Mouse (Mus musculus) small intestine, adult 2 months (tissue): ENCODE results near the gene Cit. TPM values are rescaled to one million over a fixed set of nuclear protein-coding genes. Genes with fewer than 3 reads are reported as not detected.

Experiments
- H3K27ac ChIP-seq: fragments of 200-500 bp; 2 replicates; pipeline ENCODE4 v1.5.1; 2012; ENCODE audit warnings: low read depth, low read length, control low read depth, inconsistent platforms; ENCODE audit not compliant: insufficient read depth
- H3K27me3 ChIP-seq: fragments of 200-500 bp; 2 replicates; pipeline ENCODE4 v1.6.1; 2012; ENCODE audit warnings: mild to moderate bottlenecking, moderate library complexity, low read length, inconsistent platforms; ENCODE audit not compliant: control insufficient read depth, insufficient read depth
- H3K36me3 ChIP-seq: fragments of 200-500 bp; 2 replicates; pipeline ENCODE4 v1.6.1; 2012; ENCODE audit warnings: mild to moderate bottlenecking, low read length, control low read depth, inconsistent platforms; ENCODE audit not compliant: control insufficient read depth, insufficient read depth
- H3K4me1 ChIP-seq: fragments of 200-500 bp; 2 replicates; pipeline ENCODE4 v1.6.1; 2012; ENCODE audit warnings: low read length, inconsistent platforms, mixed read lengths; ENCODE audit not compliant: control insufficient read depth, insufficient read depth, insufficient read length
- H3K4me3 ChIP-seq: fragments of 200-500 bp; 2 replicates; pipeline ENCODE4 v1.5.1; 2012; ENCODE audit warnings: low read depth, mild to moderate bottlenecking, control low read depth, inconsistent platforms, low read length, moderate library complexity
- CTCF ChIP-seq: fragments of 200-500 bp; IDR thresholded peaks from 2 replicates; pipeline ENCODE4 v1.5.1; 2012; ENCODE audit warnings: low read depth, mild to moderate bottlenecking, control low read depth, inconsistent platforms, low read length, moderate library complexity, mixed read lengths; ENCODE audit not compliant: insufficient replicate concordance, insufficient read length; ENCODE audit errors: extremely low read depth
- POLR2A ChIP-seq: fragments of 200-500 bp; IDR thresholded peaks from 2 replicates; pipeline ENCODE4 v1.6.1; 2012; ENCODE audit warnings: low read depth, mild to moderate bottlenecking, control low read depth, inconsistent platforms, low read length, moderate library complexity
- WGBS: fragments of 180-500 bp; shearing (Covaris S2); methylation state at CpG from one replicate; pipeline ENCODE4 v1.1.7; 2018; 5-methylcytosine and 5-hydroxymethylcytosine counted together
- polyA plus RNA-seq: library from polyadenylated mRNA; depleted of rRNA; stranded (reverse); fragments of >200 nt; gene quantifications from 2 replicates; pipeline ENCODE4 v1.2.3, GENCODE M21; 2012

Cit gene
- polyA plus RNA-seq, 1 experiment = 2.8 TPM

DNA sequence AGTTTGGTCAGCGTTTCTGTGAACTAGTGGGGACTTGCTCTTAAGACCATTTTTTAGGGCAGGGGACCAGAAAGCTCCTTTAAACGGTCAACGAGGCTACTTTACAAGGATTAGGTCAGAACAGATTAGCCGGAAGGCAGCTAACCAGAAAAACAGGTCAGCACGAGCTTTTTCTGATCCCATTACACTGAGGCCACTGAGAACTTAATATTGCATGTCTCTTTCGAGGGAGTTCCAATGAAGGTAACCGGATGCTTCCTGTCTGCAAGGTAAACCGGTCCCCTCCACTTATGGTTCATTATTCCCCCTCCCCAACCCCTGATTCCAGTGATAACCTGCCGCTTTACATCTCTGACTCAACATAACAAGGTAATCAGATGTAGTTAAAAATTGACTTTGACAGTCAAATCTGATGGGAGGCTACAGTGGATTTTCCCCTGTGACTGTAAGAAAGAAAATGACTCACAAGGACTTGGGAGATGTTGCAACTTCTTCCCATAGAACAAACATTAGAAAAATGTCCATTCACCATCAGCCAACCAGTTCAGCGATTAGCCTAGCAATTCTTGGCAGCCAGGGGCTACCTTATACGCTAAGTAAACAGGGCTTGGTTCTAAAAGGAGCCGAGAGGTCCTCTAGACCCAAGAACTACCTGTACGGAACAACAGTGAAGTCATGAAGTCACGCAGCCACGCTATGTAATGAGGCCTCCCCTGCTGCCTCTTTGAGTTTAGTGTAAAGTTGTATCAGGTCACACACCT lies 164.2 kb downstream of the Cit start:
- Histone ChIP-seq H3K27me3 (no peaks in the 10 kb centered on the region), H3K36me3 (peaks cover 13% of the 10 kb centered on the region), H3K4me3 (no peak overlapping the region), H3K4me1 (peaks cover 19% of the 10 kb centered on the region), H3K27ac (peak overlapping the region; percentile 53)
- TF ChIP-seq CTCF (no peak), POLR2A (no peak)
- 31% methylated on average over 15 of the region's 15 CpGs for WGBS

DNA sequence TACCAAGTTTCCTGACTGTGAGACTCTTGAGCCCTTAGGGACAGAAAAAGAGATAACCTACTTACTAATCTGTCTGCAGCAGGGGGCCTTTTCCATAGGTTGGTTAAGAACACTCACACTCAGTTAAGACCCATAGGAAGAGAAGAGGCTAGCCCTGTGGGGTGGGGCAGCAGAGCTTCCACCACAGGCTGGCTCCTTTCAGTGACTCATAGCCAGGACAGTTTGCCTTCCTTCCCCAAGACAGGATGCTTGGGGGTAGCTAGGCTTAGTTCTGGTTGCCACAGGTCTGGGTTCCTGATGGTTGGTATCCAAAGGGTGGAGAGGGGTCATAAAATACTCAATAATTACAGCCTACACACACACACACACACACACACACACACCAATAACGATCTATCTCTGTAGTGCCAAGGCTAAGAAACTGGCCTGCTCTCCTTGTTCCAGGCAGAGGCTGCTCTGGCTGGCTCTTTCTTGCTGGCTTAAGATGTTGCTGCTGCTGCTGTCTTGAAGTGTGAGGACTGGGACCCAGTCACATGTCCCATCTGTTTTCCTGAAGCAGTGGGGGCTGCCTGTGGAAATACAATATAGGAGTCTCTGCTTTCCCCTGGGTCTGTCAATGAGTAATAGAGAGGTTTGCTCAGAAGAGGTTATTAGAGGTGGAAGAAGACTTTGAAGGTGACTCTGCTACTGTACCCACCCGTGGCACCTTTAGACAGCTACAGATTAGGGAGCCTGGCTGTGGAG lies 165.0 kb downstream of the Cit start:
- Histone ChIP-seq H3K4me3 (no peak overlapping the region), H3K27me3 (no peaks in the 10 kb centered on the region), H3K36me3 (peaks cover 21% of the 10 kb centered on the region), H3K4me1 (peaks cover 19% of the 10 kb centered on the region), H3K27ac (peak overlapping the region; percentile 53)
- TF ChIP-seq CTCF (no peak), POLR2A (no peak)
- 9% methylated on average over 2 of the region's 2 CpGs for WGBS

DNA sequence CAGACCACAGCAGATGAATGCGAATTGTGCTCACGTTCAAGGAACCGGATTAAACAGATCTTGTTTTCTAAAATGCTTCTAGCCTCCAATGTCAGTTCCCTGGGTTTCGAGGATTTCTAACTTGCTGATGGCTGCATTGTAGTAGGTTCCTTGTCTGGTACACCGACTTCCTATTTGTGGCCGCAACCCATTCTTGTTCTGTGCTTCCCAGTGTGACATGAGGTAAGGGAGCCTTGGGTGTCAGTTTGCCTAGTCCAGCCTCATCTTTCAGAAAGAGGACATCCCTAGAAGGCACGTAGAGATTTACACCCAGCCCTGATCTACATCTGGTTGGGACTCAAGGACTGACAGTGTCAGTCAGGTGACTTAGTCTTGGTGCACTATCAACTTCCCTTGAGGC lies 166.6 kb downstream of the Cit start:
- Histone ChIP-seq H3K36me3 (peaks cover 36% of the 10 kb centered on the region), H3K4me1 (peaks cover 19% of the 10 kb centered on the region), H3K4me3 (no peak overlapping the region), H3K27me3 (no peaks in the 10 kb centered on the region), H3K27ac (no peak overlapping the region)
- no peak for TF ChIP-seq CTCF
- no peak for TF ChIP-seq POLR2A
- WGBS = 87% methylated on average over 7 of the region's 7 CpGs

DNA sequence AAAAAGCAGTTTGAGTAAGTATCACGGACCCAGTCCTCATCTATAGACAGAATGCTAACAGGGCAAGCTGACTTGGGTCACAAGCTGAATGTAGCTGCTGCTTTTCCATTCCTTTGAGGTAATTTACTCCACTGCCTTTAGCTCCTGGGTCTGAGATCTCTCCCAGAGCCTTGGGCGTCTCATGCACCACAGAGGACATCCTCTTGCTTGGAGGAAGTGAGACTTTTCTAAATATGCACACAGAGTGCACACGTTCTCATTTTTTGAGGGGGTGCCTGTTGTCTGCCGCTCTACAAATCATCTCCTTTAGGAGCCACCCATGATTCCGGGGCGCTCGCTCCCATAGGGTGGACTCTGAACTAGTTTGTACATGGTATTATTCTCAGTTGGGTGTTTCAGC lies 167.4 kb downstream of the Cit start:
- H3K27ac ChIP-seq = no peak overlapping the region
- whole genome bisulfite sequencing = 90% methylated on average over 7 of the region's 7 CpGs

DNA sequence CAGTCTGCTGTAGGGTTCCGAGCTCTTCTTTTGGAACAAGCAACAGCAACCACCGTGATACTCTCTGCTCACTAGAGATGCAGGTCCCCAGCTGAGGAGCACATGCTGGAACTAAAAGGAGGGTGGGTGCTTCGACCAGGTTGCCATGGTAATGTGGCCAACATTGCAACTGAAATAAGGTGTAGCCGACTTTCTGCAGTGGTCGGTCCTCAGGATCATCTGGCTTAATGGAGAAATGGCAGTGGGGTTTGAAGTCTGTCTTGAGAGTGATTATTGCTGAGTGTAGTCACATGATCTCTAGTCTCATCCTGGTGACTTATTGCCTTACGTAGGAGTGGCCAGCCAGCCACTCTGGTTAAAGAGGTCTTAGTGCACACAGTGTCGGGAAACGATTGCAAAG lies 168.7 kb downstream of the Cit start:
- 68% methylated on average over 8 of the region's 8 CpGs for WGBS

More for the DNA sequence above, 167.4 kb downstream of the Cit start:
- H3K36me3 ChIP-seq = peaks cover 44% of the 10 kb centered on the region
- no peaks in the 10 kb centered on the region for H3K27me3 ChIP-seq
- no peak overlapping the region for H3K4me3 ChIP-seq
- peaks cover 14% of the 10 kb centered on the region for H3K4me1 ChIP-seq
- TF ChIP-seq CTCF = no peak
- TF ChIP-seq POLR2A = no peak

DNA sequence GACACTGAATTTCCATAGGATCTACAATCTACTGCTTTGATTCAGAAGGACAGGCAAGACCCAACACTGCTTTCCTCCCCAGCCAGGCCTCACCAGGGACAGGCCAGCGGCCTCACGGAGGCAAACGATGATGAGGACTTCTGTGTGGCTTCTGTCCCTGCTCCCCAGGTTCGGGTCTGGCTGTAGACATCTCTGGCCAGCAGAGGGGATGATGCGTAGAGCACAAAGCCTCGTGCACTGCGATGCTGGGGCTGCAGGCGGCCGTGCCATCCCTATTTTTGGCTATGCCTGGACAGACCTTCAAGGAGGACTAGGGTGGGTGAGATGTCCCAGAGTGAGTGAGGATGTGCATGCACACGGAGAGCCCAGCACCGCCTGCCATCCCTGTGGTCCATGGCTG lies 169.2 kb downstream of the Cit start:
- no peak overlapping the region for H3K4me3 ChIP-seq
- WGBS = 90% methylated on average over 11 of the region's 11 CpGs
- no peaks in the 10 kb centered on the region for H3K27me3 ChIP-seq
- H3K36me3 ChIP-seq = peaks cover 58% of the 10 kb centered on the region
- no peak for TF ChIP-seq CTCF
- TF ChIP-seq POLR2A = no peak
- H3K27ac ChIP-seq = no peak overlapping the region
- peaks cover 12% of the 10 kb centered on the region; the same call in 1 of the 2 replicates for H3K4me1 ChIP-seq

More for the DNA sequence above, 168.7 kb downstream of the Cit start:
- no peak overlapping the region for H3K27ac ChIP-seq
- H3K27me3 ChIP-seq = no peaks in the 10 kb centered on the region
- H3K4me3 ChIP-seq = no peak overlapping the region
- TF ChIP-seq POLR2A (no peak), CTCF (no peak)
- H3K36me3 ChIP-seq = peaks cover 55% of the 10 kb centered on the region
- peaks cover 8% of the 10 kb centered on the region; the same call in 1 of the 2 replicates for H3K4me1 ChIP-seq

DNA sequence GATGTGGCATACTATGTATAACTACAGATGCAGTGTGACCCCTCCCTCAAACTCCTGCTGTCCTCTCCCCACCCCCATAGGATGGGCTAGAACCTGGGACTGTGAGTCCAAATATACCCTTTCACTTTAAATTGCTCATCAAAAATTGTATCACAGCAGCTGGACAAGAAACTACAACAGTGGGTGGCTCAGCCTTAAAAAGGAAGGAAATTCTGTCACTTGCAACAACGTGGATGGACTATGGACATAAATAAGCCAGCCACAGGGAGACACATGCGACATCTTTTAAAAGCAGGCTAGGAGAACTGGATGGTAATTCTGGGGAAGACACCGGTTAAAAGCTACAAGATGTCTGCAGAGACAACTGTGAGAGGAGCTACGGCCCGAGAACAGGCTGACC lies 171.5 kb downstream of the Cit start:
- peaks cover 79% of the 10 kb centered on the region for H3K36me3 ChIP-seq
- H3K27me3 ChIP-seq = no peaks in the 10 kb centered on the region
- no peak overlapping the region for H3K4me3 ChIP-seq
- TF ChIP-seq CTCF = no peak
- no peak for TF ChIP-seq POLR2A
- WGBS = 87% methylated on average over 5 of the region's 5 CpGs
- no peak overlapping the region for H3K27ac ChIP-seq
- H3K4me1 ChIP-seq = peaks cover 15% of the 10 kb centered on the region; the same call in 1 of the 2 replicates
